Mouse (Mus musculus) adrenal gland, postnatal 36 days (tissue): ENCODE results near the gene Slc22a22. TPM values are rescaled to one million over a fixed set of nuclear protein-coding genes. Genes with fewer than 3 reads are reported as not detected.
"Not testable (repeated sequence)": the region's sequence is repeated elsewhere in the genome, so short reads cannot be mapped to it uniquely, and the experiment has no call there.

Experiments used
- DNase-seq, 2 experiments: peaks; one replicate each; pipeline ENCODE4 v3.0.0; 2021; ENCODE audit warnings: mixed read lengths in 1 of 2
- total RNA-seq, 2 experiments: library from RNA; stranded (reverse); gene quantifications; 2 replicates each; pipeline ENCODE4 v1.2.3; 2021

Gene Slc22a22
- total RNA-seq, 2 experiments from 2014 or later, result not detected

DNA sequence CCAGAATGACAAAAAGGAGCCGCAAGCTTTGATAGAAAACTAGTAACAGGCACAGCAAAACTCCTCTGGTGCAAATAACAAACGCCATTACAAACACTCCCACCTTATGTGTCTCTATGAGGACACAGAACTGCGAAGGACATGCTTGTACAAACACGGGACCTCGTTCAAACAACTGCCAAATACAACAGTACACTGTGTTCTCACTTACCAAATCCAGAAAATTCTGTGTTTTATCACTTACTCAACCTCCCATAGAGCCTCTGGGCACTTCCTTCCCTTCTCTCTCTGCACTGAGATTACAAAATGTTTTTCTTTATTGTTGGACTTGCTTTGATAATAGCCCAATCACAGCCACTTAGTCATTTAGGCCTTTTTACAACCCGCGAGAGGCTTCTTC, 97.0 kb downstream of the Slc22a22 start:
- DNase-seq, result no peak

DNA sequence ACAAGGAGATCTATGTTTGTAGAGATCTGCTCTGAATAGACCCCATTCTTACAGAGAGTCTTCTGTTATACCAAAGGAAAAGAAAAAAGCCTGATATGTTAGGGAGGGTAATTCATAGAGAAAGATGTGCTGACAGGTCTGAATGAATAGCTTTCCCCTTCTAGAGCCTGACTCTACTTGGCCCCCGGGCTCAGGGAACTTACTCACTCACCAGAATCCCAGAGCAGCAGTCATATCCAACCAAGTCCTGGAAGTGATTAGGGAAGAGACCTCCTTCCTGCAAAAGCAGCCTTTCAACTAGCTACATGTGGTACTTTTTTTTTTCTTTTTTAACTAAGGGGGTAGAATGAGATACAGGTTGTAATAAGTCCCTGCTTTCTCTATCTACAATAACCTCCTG, 111.0 kb downstream of the Slc22a22 start:
- DNase-seq, result no peak

DNA sequence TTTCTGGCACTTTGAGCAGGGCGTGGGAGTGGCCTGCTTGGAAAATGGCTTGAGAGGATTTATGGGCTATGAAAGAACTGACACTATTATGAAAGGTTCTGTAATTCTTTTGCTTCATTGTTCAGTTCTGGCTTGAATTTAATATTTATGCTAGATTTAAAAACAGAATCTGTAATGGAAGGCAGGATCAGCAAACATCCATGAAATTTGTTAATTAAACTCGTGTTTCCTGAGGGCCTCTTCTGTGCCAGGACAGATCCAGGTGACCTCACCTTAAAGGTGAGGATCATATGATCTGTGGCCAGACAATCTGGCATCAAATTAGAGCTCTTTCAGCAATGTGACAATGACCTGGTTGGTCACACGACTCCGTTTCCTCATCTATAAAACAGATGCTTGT, 122.1 kb downstream of the Slc22a22 start:
- no peak for DNase-seq

DNA sequence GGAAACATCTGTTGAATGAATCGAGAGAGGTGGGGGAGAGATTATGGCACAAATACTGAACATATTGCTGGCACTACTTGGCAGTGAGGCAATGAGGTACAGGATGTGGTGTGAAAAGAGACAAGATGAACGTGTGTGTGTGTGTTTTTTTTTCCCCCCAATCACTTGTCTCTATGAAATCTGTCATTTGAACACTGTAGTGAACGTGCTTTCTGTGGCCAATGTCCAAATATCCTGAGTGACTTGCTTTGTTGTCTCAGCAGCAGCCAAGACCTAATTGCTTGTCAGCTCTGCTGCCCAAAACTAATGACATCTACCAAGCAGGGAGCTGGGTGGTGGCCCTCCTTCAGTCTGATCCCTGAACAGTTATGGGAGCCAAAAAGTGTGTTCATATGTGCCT, 136.9 kb downstream of the Slc22a22 start:
- no peak for DNase-seq

DNA sequence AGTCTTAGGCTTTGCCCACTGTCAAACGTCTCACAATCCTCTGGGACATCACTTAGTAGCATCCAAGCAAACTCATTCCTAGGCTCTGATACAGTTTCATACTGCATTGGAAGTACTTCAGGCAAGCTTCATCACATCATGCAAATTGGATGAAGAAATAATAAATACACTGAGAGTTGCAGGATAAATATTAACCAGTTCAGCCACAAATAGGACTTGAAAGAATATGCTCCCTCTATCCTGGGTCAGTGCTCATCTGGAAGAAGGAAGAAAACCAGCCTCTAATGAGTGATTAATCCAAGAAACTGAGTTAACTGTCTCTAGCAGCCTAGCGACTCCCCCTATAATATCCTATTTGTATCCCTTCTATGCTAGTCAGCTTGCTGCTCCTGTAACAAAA, 146.1 kb downstream of the Slc22a22 start:
- no peak for DNase-seq

DNA sequence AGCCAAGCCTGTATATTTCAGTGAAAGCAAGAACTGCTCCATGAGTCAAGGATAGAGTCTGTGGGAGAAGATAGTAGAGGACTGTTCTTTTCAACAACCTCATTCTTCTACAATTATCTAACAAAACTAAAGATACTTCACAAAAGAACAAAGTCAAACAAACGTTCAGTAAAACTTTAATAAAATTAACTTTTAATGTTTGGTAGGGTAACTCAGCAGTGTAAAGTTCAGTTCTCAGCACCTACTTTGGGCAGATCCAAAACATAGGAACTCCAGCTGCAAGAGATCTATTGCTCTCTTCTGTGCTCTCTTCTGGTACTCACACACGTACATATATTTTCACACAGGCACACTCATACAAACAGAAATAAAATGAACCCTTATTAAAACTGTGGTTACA, 159.4 kb downstream of the Slc22a22 start:
- no peak for DNase-seq

DNA sequence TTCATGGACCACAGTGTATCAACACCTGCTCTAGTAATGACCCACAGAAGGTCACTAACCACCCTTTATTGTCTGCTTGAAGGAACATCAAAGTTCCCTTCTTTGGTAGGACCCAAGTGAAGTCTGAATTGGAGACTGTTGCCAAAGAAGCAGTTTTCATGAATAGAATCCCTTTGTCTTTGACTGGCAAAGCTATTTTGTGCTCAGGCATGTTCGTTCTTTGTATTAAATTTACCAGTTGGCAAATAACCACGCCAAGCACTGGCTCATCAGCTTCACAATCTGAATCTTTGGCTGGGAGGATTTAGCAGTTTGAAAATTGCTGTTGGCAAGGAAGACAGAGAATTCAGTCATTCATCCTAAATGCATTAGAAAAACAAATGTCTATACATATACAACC, 160.9 kb downstream of the Slc22a22 start:
- no peak for DNase-seq

DNA sequence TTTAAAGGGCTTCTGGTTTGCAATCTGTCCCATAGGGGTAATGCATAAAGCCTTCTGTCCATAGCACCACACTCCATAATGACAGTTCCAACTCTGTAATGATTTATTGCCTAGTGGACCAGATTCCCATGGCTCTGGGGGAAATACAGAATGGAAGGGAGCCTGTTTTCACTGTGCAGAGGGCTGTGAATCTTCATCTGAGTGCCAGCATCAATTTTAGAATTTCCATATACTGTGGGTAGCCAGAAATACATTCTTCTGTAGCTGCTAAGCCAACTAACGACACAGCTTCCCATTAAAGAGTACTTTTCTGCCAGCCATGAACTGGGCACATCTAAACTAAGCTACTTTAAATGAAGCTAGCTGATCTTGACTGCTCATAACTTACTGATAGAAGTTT, 174.7 kb downstream of the Slc22a22 start:
- DNase-seq, result no peak

DNA sequence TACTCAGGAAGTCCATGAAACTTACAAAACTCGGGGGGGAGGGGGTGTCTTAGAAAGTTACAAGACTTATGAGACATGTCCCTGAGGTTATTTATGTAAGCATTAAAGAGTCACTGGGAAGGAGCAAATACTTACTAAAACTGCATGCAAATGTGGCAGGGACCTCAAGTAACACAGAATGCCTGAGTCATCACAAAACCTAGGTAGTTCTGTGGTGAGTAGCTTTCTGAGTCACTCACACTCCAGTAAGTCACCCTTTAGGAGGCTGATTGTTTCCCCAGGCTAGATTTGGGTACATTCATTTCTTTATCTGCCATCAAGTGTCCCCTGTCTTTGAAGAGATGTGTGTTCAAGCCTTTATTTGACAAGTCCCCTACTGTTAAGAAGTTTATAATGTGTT, 198.9 kb downstream of the Slc22a22 start:
- no peak for DNase-seq

DNA sequence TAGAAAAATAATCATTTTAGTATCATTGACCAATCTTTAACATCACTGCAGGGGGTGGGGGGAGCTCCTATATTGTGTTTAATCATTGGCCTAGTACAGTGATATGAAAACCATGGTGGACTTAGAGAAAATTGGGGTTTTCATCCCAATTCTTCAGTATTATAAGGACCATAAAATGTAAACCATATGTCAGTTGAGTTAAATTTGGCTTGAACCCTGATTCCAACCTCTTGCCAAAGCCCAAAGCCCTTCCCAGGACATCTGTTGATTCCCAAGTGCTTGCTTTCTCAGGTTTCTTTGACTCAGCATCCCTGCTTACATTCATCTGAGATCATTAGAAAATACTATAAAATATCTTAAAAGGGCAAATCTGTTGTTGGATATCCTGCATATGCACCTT, 201.0 kb downstream of the Slc22a22 start:
- no peak for DNase-seq

DNA sequence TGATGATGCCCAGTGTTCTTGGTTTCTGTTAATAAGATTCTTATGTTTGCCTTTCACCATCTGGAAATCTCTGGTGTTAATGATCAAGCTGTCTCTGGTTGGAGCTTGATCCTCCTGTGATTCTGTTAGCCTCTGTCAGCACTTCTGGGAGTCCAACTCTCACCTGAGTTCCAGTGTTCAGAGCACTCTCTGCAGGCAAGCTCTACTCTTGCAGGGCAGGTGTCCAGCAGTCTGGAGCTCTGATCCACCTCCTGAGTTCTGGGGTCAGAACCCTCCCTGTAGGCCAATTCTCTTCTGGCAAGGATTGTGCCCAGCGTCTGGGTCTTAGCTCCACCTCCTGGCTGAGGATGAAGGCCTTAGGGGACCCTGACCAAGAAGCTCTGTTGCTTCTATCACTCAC, 237.4 kb downstream of the Slc22a22 start:
- DNase-seq, result not testable (repeated sequence)

DNA sequence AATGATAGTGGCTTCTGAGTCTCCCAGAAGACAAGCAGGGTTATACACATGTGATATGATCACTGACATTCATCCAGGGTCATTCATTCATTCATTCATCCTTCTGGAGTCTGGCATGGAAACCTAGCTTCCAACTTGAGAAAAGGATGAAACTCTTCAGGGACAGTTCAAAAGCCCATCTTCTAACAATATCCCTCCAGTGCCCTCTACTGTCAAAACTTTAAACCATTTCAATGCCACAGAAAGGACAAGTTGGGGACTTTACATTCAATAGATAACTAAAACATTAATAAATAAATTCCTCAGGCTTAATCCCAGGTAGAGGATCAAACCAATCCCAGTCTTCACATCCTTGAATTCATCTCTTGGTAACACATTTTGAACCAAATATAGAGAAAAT, 247.0 kb downstream of the Slc22a22 start:
- no peak for DNase-seq

DNA sequence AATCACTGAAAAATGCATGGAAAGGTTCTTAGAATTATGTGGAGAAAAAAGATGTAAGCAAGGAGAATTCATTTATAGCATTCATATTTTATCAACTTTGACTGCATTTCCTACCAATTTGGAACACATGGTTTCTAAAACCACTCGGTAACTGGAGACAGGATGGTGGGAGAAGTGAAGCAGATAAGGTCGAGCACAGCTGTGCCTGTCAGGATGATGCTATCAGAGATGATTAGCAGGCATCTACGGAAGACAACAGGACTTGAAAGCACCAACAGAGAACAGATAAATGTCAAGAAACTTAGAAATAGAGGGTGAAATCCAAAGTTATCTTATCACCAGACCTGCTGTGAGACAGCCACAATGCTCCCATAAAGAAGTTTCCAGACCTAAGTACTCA, 272.1 kb downstream of the Slc22a22 start:
- DNase-seq, result no peak

DNA sequence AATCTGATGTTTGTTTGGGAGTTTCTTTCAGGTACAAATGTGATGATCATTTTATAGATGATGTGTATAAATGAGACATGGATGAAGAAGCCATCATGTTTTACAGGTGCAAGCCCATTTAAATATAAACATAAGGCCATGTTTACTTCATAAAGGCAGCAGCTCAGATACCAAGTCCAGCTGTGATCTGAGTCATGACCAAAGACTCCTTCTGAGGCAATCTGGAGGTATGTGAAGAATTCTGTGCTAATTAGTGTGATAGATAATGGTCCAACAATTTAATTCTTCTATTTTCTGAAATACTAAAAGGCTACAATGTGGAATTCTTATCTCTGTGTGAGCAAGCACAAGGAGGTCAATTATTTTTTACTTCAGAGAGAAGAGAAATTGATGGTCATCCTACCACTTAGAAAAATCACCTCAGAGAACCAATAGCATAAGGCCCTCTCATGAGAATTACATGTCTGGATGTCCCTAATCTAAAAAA, 272.9 kb downstream of the Slc22a22 start:
- DNase-seq, result no peak
